Mouse (Mus musculus) ES-Bruce4 (cell line): Measurements from ENCODE around the gene Tex264.

Experiments used
- CTCF ChIP-seq: IDR thresholded peaks from one replicate; pipeline ENCODE4 v1.8.1; 2011; ENCODE audit warnings: low read depth, low read length
- POLR2A ChIP-seq: IDR thresholded peaks from one replicate; pipeline ENCODE4 v1.8.1; 2011; ENCODE audit warnings: low read length; ENCODE audit not compliant: insufficient read depth

DNA sequence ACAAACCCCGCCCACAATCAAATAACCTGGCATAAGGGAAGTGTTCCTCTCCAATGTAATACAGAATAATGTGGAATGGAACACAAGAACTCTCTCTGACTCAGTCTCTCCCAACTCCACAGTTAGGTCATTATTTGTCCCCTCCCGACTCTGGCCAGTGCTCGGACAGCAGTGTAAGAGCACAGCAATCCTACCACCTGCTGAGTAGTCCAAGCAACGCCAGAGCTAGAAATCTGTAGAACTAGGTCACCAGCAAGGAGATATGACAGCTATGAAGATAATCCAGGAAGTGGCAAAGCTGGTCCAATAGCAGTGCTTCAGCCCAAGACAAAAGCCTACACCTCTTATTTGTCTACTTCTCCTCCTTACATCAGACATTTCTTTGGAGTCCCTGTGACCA lies 9.2 kb downstream of the Tex264 start:
- TF ChIP-seq POLR2A (no peak), CTCF (no peak)
